Mouse (Mus musculus) frontal cortex, postnatal 36 days (tissue): ENCODE measurements at regions not wholly inside any gene's neighbourhood (a gene's known extent, or its start where the extent isn't known, plus 50 kb on each side); places are given as distances from the start of the nearest gene placed in this dataset.

ENCODE experiments used
- DNase-seq, 2 experiments: peaks; one replicate each; pipeline ENCODE4 v3.0.0; 2022; ENCODE audit warnings: low spot score in 2 of 2

GRCm38 (mm10) chr17:88116321-88116720 is 51.2 kb upstream of the Fbxo11 start:
- no peak for DNase-seq

DNA sequence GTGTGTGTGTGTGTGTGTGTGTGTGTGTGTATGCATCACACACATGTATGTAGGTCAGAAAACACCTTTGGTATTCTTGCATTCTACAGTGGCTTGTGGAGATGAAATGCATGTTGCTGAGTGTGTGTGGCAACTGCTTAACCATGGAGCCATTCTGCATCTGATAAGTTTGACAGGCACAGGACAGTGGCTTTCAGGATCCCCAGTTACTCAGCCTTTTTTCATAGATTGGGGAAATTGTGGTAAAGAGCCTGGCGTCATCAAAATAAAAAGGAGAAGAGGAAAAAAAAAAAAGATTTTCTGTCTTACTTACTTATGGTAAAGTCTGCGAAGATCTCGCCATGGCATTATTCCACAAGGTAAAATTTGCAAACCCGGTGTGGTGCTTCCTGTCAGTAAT is 53.6 kb upstream of the Fbxo11 start:
- no peak for DNase-seq

GRCm38 (mm10) chr17:88123711-88124110 is 58.6 kb upstream of the Fbxo11 start:
- no peak for DNase-seq

DNA sequence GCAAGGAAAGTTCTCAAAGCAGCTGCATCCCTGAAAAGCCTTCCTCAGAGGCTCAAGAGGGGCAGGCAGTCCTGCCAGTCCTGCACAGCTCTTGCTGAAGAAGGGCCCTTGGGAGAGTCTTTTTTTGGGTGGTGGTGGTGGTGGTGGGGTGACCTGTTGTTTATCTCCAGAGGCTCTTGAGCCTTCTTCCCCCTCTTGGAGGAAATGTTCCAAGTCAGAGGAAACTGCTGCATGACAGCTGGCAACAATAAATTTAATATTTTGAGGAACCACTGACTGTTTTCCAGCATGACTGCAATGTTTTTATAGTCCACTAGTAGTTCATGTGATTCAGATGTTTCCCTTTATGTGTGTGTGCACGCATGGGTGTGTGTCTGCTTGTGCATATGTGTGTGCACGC is 62.0 kb upstream of the Fbxo11 start:
- DNase-seq = no peak

- DNase-seq = no peak
Observed at GRCm38 (mm10) chr17:88131297-88131696, 66.2 kb upstream of the Fbxo11 start.

DNA sequence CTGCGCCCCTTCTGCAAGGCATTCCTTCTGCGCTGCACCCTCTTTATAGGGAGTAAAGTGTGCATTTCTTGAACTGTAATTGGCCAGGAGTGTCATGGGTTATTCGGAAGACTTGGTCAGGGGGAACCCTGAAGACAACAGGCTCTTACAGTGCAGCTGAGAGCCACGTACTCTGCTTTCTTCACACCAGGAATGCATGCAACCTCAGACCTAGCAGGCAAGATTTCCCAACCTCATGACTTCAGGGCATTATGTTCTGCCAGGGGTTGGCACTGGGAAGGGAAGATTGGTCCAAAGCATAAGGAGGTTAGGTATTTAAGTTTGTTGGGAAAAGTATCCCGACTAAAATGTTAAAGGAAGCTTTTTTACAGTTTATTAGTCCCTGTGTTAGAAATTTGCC is 66.9 kb upstream of the Fbxo11 start:
- DNase-seq = no peak

DNA sequence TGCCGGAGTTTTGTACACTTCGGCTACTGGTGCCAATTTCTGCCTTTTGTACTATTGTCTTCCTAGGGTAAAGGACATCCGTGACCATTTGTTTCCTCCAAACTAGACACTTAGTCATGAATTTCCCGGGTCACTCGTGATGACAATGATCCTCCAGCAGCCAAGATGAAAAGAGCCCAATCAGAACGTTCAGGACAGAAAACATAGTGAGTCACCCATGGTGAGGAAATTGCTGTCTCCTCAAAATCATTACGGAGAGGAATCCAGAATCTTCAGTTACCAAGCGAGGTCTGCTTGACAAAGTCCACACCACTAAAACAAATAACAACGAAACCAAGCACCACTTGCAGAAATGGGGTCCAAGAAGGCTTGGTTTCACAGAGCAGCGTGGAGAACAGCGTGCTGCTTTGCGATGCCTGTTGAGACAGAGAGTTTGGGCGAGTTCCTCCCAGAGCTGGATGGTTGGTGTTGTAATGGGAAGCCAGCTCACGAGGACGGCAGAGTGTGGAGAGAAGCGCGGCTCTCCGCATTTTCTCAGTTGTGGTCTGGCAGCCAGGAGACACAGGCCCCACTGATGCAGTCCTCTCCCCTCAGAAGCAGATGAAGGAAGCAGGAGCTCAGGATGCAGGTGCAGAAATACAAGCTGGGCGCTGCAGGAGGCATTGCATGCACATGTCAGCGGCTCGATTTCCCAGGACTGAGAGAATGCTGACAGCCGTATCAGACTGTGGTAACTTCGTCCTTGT is 67.7 kb upstream of the Fbxo11 start:
- no peak for DNase-seq

- no peak for DNase-seq
Observed at GRCm38 (mm10) chr17:88134546-88134945, 69.5 kb upstream of the Fbxo11 start.

- DNase-seq = no peak
Observed at GRCm38 (mm10) chr17:88141538-88141937, 76.4 kb upstream of the Fbxo11 start.

GRCm38 (mm10) chr17:88142003-88142402 is 76.9 kb upstream of the Fbxo11 start:
- no peak for DNase-seq

DNA sequence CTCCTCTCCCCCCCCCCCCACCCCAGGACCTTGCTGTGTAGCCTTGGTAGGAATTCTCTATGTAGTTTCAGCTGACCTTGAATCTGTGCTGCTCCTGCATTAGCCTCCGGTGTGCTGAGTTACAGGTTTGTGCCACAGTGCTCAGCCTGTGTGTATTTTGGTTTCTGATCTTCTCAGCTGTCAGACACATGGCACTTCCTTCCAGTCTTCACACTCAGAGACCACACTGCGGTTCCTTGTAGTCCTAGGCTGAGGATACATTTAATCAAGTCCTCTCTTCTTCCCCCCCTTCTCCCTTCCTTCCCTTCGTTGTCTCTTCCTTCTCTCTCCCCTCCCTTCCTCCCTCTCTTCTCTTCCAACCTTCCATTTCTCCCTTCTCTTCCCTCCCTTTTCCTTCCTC is 77.7 kb upstream of the Fbxo11 start:
- no peak for DNase-seq

- DNase-seq = no peak
Observed at GRCm38 (mm10) chr17:88143378-88143943, 78.4 kb upstream of the Fbxo11 start.

DNA sequence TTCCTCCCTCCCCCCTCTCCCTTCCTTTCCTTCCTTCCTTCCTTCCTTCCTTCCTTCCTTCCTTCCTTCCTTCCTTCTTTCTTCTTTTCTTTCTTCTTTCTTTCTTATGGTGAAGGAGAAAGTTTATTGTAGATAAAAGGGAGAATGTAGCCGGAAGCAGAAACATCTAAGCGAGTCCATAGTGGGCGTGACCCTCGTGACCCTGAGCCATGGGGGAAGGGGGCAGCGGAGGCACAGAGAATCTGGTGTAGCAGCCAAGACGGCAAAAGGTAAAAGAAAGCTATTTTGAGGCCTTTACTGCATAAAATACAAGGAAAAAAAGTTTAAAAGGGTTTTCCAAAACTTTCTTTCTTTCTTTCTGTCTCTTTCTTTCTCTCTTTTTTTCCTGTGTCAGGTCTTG is 93.5 kb upstream of the Fbxo11 start:
- DNase-seq = no peak

DNA sequence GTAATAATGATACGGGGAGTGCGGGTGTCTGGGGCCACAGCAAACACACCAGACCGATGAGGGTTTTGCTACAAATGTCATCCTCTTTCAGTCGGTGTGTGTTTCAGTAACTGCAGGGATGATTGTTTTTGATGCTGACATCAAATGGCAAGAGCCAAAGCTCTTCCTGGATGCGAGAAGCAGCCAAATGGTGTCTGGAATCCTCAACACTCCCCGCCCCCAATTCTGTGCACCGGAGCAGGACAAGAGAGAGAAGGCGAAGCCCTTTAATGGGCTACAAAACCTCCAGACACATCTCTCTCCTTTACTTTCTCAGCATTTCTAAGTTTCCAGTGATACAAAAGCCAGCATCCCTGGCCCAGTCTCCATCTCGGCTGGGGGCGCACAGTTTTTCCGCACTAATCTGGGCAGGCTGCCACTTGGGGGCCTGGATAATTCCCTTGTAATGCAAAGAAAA is 94.1 kb upstream of the Fbxo11 start:
- DNase-seq = no peak

DNA sequence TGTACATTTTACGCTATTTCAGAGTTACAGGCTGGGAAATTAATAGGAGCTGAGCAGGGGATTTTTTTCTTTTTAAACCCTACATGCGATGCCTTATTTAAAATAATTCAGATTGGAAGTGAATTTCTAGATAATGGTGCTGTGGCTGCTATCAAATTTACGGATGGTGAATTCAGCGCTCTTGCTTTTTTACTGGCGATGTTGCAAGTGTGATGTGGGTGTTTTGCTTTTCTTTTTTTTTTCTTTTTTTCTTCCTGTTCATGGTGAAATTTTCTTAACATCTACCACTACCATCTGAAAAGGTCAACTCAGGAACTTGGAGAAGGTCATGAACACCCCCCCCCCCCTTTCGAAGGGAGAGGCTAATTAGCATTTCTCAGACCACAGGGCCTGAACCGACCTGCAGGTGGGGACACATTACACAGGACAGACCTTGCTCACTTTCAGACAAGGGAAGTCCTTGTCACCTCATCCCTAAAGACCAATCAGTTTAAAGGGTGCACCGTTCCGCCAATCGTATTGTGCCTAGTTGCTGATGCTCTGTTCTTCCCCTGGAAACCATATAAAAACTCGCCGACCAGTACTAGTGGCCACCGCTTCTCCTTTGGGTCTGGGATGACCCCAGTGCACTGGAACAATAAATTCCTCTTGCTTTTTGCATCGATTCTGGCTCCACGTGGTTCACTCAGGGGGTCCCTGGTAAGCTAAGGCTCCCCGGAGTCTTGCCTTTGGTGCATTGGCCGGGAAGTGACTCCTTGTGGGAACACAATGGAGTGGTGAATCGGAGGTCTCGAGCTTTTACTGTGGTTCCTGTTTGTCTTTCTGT is 95.0 kb upstream of the Fbxo11 start:
- DNase-seq = no peak

- DNase-seq = no peak
Observed at GRCm38 (mm10) chr17:88160677-88161001, 95.5 kb upstream of the Fbxo11 start.

DNA sequence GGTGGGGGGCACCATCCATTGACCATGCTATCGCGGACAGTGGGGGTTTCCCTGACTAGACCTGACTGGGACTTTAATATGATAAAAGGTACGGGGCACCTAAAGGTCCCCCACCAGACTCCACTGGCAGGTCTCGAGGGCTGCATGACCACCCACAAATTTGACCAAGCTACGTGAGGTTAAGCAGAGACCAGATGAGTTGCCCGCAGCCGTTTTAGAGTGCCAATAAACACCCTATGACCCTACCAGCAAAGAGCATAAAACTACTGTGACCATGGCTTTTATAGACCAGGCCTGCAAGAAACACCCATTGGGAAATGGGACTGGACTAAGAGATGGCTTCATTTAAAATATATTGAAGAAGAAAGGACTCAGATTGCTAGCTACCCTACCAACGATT is 96.7 kb upstream of the Fbxo11 start:
- no peak for DNase-seq

- no peak for DNase-seq
Observed at GRCm38 (mm10) chr17:88164805-88165204, 99.7 kb upstream of the Fbxo11 start.

- DNase-seq = no peak
Observed at GRCm38 (mm10) chr17:88165811-88166210, 100.7 kb upstream of the Fbxo11 start.

GRCm38 (mm10) chr17:88168262-88169096 is 103.4 kb upstream of the Fbxo11 start:
- DNase-seq = no peak

DNA sequence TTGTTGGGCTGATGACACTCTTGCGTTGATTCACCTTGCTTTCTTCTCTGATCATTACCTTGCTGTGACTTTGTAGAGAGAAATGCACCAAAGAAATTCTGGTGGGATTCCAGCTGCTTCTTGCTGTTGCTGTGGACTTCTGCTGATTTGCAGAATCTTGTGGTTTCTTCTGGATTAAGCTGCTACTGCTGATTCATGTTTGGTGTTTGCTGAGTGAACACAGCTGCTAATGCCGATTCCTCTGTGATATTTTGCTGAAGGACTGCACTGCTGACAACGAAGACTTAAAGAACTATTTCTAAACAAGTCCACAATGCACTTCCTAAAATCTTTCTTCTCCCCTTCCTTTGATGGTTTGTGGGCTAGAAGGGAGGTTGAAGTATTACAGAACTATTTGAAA is 106.5 kb upstream of the Fbxo11 start:
- no peak for DNase-seq
